Mouse (Mus musculus) adrenal gland, postnatal 25 days (tissue): Measurements from ENCODE around the gene Gabra5. TPM values are rescaled to one million over a fixed set of nuclear protein-coding genes. Genes with fewer than 3 reads are reported as not detected.

Experiments used
- DNase-seq: peaks from one replicate; pipeline ENCODE4 v3.0.0; 2021; ENCODE audit warnings: mixed read lengths
- long read RNA-seq: library from polyadenylated mRNA; stranded (forward); transcript quantifications from one replicate; pipeline ENCODE4 v2.0.0, GENCODE M21; 2021
- total RNA-seq: library from RNA; stranded (reverse); gene quantifications from 2 replicates; pipeline ENCODE4 v1.2.3, GENCODE M21; 2021

The Gabra5 gene
- 0.18 TPM in 1 of 2 replicates, not detected in the other for total RNA-seq
- long read RNA-seq = 0 reads

DNA sequence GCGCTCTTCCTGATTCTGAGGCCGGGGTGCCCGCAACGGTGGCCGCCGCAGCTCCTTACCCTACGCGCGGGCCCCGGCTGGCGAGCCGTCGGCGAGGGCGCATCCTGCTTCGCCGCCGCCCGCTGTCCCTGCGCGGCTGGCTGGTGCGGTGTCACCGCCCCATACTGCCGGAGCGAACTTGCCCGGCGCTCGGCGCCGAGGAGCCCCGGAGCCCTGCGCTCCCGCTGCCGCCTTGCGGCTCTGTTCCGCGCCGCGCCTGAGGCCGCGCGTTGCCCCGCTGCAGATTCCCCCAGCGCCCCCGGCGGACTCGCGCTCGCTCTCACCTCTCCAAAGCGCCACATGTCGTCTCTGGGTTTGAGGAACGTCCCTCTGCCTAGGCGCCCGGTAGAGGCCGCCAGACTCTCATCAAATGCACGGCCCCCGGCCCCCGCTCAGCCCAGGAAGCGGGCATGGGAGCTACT is at the start of gene Gabra5:
TSS of gene Gabra5 (minus strand) at position 379 of the 461 bp plus-strand sequence.
- DNase-seq = peak; percentile 9

DNA sequence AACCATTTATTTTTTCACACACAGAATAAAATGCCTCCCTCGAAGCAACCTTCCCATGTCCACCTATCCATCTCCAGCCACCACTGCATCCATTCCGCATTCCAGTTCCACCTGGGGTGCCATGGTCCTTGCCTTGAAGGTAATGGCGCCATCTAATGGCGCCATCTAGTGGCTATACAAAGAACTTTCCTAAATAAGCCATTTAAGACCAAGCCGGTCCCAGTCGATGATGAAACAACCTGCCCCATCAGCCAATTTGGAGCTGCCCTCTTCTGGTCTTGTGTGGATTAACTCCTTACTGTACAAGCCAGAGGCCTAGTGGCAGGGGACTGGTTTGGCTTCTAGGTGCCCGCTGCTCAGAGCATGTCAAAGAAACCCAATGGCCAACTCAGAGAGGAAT is 28.7 kb upstream of the Gabra5 start:
- no peak for DNase-seq

DNA sequence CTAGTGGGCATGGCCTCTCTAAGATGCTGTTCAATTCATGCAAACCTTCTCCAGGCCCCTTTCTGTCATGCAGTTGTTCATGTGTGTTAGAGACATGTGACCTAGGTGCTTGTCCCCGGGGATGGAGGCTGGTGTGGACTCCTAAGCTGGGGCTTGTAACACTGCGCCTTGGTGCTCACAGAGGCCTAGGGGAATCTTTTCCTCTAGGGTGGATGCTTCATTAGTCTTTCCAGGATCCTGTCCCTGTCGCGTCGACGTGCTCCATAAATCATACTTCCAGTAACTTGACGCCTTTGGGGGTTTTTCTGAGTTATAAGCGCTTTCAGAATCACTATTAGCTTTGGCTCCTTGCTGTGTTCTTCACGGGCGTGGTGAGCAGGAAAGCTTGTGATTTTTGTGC is 22.8 kb upstream of the Gabra5 start:
- DNase-seq = no peak

DNA sequence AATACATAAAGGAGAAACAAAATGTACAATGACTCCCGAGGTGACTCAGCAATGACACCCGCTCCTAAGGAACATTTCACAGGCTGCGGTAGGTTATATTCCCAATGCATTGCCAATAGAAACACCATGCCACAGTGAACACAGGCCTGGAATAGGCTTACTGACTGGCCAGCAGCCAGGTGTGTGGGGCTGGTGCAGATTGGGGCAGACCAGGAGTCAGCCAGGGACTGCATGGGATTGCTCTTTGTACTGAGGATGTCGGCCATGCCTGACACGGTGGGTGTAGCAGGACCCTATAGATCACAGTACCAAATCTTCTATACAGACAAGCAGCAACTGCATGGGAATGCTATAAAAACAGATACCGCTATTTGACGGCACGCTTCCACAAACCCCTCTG is 20.1 kb upstream of the Gabra5 start:
- DNase-seq = no peak

DNA sequence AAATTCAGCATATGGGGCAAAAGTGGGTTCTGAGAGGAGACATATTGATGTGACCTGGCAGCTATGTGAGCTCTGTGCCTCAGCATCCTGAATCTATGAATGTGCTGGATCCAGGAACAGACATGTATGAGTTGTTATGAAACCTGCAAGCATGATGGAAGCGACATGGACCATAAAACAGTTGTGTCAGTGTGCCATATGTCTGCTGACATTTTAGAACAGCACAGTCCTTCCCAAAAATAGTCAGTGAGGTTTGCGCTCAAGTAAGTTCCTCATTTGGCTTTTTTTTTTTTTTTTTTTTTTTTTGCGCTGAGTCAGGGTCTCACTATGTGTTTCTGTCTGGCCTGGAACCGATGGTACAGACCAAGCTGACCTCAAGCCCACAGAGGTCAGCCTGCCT is 19.6 kb upstream of the Gabra5 start:
- DNase-seq = no peak

DNA sequence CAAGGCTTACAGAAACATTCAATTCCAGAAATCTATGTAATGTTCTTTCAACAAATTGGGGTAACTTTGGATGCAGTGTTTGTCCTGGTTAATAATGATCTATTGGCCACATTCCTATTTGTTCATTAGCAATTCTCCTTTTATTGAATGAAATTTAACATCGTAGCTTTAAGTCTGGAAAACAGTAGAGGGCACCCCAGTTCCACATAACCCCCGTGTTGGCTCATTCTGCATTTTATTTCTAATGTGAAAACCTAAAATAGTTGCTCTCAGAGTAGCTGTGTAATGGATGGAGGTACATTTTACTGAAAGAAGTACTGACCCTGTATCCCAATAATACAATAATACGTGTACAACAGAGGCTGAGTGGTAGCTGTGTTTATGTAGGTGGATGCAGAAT is 3.1 kb upstream of the Gabra5 start:
- no peak for DNase-seq

DNA sequence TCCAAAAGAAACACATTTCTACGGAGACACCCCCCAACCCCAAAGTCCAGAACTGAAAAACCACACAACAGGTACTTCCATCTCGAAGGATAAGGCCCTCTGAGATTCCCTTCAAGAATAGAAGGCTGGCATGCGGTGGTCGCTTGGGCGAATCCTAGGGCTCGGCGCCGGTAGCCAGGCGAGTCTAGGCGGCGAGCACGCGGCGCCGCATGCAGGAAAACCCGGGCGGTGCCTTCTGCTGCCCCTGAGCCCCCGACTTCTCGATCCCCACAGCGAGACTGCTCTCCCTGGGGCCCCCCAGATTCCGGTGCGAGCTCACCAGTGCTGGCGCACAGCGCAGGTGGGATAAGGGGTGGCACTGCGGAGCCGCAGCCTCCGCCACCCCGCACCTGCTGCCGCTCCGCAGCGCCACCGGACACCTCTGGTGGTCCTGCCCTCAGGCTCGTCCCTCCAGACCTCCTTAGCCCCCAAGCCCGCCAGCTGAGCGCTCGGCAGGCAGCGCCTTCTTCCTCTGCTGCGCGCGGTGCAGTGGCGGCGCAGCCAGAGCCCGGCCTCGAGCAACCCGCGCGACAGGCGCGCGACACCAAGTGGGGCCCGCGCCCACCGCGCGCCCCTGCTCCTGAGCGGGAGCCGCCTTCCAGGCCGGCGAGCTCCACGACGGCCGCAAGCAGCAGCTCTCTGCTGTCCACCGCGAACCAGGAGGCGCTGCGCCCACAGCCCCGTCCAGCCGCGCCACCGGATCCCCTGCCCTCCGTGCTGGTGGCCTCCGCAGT is 813 bp downstream of the Gabra5 start:
- DNase-seq = no peak

DNA sequence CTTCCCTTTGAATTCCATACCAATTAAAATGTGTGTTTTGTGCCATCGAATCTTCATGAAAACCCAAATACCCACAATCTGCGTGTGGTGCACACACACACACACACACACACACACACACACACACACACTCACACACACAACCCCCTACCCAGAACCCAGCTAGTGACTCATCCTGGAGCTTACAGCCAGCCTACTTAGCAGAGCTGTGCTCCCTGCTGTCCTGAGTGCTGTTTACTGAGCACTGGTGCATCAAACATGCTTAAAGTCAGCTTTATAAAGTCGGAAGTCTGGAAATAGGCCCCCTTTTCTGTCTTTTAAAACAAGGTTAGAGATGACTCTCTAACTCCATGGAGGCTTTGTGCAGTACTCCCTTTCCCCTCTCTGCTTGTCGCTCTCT is 7.0 kb downstream of the Gabra5 start:
- no peak for DNase-seq

DNA sequence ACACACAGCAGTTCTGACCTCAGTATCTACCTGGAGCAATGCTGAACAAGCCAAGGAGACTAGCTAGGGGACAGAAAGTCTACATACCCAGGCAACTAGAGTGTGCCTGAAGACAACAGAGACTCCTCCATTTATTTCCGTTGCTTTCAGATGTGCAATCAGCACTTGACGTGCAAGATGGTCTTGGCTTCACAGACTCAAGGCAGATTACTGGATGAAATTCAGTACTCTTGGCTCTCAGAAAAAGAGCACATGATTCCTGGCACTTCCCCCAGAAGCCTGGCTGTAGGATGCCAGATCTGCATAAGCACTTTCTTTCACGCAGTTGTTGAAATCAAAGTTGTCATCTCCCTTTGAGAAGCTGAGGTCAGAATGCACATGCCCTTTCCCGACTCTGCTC is 18.1 kb downstream of the Gabra5 start:
- DNase-seq = no peak

DNA sequence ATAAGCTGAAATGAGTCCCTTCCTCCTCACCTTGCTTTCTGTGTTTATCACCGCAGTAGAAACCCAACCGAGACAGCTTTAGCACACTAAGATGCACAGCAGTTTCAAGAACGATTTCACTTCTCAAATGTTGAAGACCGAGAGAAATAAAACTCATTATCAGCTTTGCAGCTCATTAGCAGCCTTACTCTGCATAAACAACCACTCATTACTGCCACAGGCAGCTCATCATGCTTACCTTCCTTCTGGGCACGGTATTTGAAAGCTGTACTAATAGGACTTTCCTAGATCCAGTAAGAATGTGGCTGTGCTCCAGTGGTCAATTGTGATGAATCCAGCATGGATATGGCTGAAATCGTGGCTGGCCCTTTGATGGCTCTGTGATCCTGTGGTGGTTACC is 23.0 kb downstream of the Gabra5 start:
- DNase-seq = no peak

DNA sequence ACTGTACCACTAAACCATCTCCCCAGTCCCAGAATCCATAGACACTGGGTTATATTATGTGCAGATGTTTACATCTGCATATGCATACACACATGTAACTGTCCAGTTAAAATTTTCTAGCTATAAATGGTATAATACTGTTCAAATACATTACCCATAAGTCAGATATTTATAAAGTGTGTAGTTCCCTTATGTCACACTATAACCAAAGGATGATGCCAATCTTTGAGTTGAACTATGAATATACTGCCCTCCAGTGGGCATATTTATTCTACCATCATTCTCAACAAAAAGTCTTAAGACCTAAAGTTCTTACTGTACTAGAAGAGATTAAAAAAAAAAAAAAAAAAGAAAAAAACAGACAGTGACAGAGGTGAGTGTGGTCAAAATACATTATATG is 27.0 kb downstream of the Gabra5 start:
- DNase-seq = no peak

DNA sequence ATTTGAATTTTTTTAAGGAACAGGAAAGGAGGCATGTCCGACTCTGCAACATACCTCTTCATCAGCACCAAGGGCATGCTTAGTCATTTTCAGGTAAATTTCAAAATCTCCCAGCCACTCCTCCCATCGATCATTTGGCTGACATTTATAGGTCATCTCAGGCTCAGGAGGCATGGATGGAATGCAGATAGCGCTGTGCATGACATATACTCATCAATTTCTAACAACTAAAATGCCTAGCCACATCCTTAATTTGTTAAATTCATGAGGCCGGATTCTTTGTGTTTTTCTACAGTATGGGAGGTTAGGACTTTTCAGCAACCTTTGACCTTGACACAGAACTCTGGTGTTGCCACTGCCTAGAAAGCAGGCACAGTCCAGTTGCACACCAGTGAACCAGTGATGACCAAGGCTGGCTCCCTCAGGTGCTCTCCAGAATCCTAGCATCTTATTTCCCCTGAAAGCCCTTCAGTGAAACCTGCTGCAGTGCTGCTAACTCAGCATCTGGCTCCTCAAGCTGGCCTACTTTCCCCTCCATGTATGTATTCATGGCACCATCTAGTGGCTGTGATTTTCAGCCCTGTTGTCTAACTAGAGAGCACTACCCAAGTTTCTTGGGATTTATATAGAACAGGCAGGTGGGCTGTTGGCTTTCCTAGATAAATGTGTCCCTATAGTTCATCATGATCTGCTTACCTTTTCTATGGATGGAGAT is 35.9 kb downstream of the Gabra5 start:
- peak; percentile 35 for DNase-seq

DNA sequence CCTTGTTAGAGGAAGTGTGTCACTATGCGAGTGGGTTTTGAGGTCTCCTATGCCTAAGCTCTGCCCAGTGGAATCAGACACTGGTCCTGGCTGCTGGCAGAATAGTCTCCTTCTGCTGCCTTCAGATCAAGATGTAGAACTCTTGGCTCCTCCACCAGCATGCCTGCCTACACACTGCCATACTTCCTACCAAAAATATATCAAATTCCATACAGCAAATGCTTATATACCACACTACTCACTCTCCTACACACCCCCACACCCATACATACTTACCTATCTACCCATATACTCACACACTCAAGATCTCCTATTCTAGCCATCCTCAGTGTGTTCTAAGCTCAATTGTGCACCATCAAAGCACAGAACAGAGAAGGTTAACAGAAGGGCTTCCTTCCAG is 38.5 kb downstream of the Gabra5 start:
- no peak for DNase-seq

DNA sequence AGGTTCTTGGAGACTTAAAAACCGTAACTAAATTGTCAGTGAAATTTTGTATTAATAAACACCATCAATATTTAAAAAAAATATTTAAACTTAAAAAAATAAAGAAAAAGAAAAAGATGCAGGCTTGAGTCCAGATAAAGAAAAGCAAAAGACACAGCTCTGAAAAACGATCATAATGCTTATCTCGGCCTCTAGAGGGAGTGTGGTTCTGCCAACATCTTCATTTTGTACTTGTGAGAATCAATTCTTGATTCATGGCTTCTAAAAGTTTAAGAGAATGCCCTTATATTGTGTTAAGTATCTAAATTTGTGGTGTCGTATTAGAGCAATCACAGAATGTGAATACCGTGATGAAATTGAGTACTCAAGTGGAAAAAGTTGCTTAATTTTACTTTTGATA is 49.5 kb downstream of the Gabra5 start:
- no peak for DNase-seq

DNA sequence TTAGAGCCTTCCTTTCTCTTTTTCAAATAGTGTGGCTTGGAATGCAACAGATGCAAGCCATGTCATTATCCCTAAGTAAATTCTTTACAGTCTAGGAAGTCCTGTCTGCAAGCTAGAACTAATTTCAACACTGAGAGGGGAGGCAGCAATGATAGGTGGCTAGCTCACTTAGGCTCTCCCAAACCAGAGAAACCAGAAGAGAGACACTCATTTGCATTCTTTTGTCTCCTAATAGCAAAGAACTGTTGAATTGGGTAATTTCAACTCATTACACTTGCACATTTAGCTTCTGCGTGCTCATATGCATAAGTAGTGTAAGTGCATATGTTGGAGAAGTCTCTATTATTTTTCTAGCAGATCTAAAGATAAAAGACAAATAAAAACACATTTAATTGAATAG is 61.6 kb downstream of the Gabra5 start:
- DNase-seq = no peak

DNA sequence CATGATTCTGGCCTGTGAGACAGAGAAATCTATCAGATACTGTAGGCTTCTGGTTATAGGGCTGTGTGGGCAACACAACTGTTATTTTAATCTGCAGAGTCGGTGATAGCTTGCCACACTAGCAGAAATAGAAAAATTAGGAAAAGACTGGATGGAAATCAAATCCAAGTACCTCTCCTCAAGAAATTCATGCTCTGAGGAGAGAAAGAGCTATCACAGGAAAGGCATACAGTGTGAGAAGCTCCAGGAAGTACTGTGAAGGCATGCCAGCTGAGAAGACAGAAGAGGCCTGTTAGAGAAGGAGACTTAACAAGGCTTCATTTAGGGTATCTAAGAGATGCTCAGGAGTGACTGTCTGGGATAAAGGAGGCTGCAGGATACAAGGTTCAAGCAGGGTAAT is 87.2 kb downstream of the Gabra5 start:
- DNase-seq = no peak

DNA sequence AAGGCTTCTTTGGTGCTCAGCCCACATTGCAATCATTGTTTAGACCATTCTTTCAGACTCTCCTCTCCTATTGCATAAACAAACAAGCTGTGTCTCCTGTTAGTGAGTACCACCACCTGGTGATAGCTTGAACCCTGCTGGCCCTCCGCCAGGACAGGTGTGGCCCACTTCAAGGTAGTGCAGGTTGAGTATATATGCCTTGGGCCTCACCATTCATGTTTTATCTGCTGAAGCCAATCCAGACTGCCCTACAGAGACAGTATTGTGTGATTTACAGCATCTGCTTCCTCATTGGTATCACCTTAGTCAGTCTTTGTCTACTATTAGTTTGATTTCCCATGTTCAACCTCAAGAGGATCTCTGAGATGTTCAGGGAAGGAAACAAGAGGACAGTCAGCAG is 88.8 kb downstream of the Gabra5 start:
- DNase-seq = no peak

DNA sequence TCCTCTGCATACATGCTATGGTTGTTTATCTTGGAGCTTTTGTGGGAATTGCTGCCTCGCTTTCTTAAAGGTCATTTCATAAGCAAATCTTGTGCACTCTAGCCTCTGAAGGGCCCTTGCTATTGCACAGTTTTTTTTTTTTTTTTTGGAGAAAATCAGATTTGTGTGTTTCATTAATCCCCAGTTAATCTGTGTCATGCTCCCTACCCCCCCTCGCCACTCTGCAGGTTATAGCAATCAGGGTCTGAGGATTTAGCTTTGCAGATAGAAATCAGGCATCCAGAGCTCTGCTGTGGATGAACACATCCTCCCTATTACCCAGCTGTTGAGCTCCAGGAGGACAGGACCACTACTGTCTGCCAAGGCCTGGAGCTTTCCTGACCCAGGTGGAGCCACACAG is 90.5 kb downstream of the Gabra5 start, which contains the start of gene Gabrb3:
TSS of gene Gabrb3 (plus strand) at position 301 of the 400 bp plus-strand sequence.
- DNase-seq = no peak

DNA sequence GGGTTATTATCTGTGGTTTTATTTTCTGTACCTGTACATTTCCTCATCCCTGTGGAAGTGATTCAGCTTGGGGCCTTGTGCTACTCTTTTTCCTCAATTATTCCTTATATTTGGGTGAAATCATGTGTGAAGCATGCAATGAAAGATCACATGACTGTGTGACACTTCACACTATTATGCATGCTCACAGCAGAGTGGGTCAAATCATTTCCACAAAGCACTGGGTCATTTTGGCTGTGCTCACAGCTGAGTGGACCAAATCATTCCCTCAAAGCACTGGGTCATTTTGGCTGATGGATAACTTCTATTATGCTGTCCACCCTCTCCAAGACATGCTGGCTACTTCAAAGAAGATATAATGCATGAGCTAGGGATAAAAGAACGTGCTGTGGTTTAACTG is 97.0 kb downstream of the Gabra5 start:
- no peak for DNase-seq

DNA sequence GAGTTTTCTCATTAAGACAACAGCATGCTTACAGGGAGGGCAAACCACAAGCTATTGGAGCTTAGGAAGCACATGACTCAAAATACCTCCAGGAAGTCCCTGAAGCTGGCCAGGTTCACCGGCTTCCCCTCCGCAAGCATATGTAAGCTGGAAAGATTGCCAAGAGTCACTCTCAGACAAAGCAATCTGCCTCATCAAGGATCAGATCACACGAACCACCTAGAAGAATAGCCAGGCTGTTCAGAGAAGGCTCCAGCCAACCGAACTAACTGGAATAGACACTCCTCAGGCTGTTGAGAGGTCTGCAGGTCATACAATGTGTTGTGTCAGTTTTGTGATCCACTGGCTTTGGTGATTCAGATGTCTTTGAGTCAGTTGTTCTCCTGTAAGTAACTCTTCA is 98.7 kb downstream of the Gabra5 start:
- no peak for DNase-seq

DNA sequence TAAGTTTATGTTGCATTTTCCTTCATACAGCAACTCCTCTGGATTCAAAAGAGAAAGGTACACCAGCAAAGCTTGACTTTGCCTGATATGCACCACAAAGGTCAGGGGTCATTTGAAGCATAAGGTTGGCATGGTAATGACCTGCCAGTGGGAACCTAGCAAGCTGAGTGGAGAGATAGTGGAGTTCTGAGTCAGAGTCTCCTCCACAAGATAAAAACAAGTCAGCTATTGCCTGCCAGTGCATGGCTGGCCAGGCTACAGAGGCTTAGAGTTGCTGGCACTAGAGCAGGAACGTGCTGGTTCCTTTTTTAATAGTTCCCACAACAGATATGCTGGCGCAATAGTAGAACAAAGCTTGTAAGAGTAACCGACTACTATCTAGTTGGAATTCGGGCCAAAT is 116.3 kb downstream of the Gabra5 start:
- DNase-seq = no peak

DNA sequence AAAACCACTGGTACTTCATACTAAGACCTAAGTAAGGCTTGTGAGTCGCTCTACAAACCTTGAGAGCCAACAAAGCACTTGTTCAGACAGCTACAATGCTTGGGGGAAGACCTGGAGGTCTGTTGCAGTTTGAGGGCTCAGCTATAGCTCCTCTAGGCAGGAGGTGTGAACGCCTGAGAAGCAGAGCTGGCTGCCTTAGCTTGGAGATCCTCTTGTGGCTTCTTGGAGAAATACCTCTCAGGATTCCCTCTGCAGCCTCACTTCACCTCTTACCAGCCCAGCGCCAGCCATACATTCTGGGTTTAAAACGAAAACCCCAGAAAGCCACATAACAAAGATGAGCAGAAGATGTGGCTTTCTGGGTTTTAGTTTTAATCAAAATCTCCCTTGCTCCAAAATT is 119.8 kb downstream of the Gabra5 start:
- no peak for DNase-seq

DNA sequence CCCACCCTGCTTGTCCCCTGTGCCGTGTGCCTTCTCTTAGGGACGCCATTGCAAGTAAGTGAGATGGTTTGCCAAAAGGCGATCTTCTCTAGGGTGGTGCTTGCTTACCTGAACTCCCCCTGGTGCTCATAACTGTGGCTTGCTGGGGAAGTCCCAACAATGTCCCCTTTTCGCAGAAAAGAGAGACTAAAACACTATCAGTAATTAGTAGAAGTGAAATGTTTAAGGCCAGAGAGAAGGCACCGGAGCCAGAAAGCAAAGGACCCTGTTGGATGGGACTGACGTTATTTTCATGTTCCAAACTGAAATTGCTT is 122.6 kb downstream of the Gabra5 start:
- no peak for DNase-seq
